Mouse (Mus musculus): Measurements from ENCODE around the gene Rab7. TPM values are rescaled to one million over a fixed set of nuclear protein-coding genes. Genes with fewer than 3 reads are reported as not detected.

Rab7 gene
- total and polyA plus RNA-seq, 3 experiments: 58.6 to 361 (median 68.9) TPM

GRCm38 (mm10) chr6:88056866-88057265, 11.8 kb upstream of the Rab7 start:
- Histone ChIP-seq H3K27me3 (replicated peaks) (peaks cover 4% of the 10 kb centered on the region), H3K27ac (ENCODE audit: insufficient read depth, low read depth) (no peak overlapping the region), H3K36me3 (replicated peaks in 1 of 2; ENCODE audit: control insufficient read depth in 1 of 2, insufficient read depth in 1 of 2, low read length in 1 of 2) (no peaks in the 10 kb centered on the region), H3K4me2 (ENCODE audit: insufficient read depth, low read depth, poor library complexity, severe bottlenecking) (no peak overlapping the region), H3K79me2 (replicated peaks; ENCODE audit: control insufficient read depth, extremely low read depth, insufficient read depth, poor library complexity, severe bottlenecking) (no peaks in the 10 kb centered on the region), H3K9me3 (replicated peaks; ENCODE audit: low read length) (peaks cover under 1% of the 10 kb centered on the region), H3K9ac (ENCODE audit: insufficient read depth, low read depth) (no peak overlapping the region), H3K4me1 (ENCODE audit: control insufficient read depth in 1 of 2, insufficient read depth in 2 of 2) (peaks cover 4 to 7% of the 10 kb centered on the region in 2 experiments), H3K4me3 (replicated peaks in 1 of 3; ENCODE audit: low read depth in 2 of 3, low read length in 2 of 3, poor library complexity in 1 of 3) (no peak overlapping the region)
- DNase-seq (ENCODE audit: extremely low read depth): no peak
- in situ Hi-C loops (cut with MboI; ENCODE audit: low pct_ligation_motif_present, low pct_unique_long_range_greater_than_20kb, low sequenced_read_pairs) (no loop called here), dilution Hi-C loops (cut with MboI; ENCODE audit: extremely low pct_ligation_motif_present, extremely low pct_unique_long_range_greater_than_20kb, low sequenced_read_pairs) (no loop called here)
- TF ChIP-seq CHD1 (IDR thresholded peaks at IDR 0.05; ENCODE audit: low read depth, low read length): no peak

- DNase-seq (ENCODE audit: extremely low read depth): no peak
- dilution Hi-C loops (cut with MboI; ENCODE audit: extremely low pct_ligation_motif_present, extremely low pct_unique_long_range_greater_than_20kb, low sequenced_read_pairs): no loop called here
- Histone ChIP-seq H3K9ac (ENCODE audit: insufficient read depth, low read depth) (no peak overlapping the region), H3K9me3 (replicated peaks; ENCODE audit: low read length) (peaks cover 4% of the 10 kb centered on the region), H3K27ac (ENCODE audit: insufficient read depth, low read depth) (no peak overlapping the region), H3K79me2 (replicated peaks; ENCODE audit: control insufficient read depth, extremely low read depth, insufficient read depth, poor library complexity, severe bottlenecking) (no peaks in the 10 kb centered on the region), H3K4me2 (ENCODE audit: insufficient read depth, low read depth, poor library complexity, severe bottlenecking) (no peak overlapping the region), H3K4me3 (replicated peaks in 1 of 3; ENCODE audit: low read depth in 2 of 3, low read length in 2 of 3, poor library complexity in 1 of 3) (no peak overlapping the region), H3K4me1 (ENCODE audit: control insufficient read depth in 1 of 2, insufficient read depth in 2 of 2) (peaks cover 3 to 4% of the 10 kb centered on the region in 2 experiments), H3K36me3 (replicated peaks in 1 of 2; ENCODE audit: control insufficient read depth in 1 of 2, insufficient read depth in 1 of 2, low read length in 1 of 2) (no peaks in the 10 kb centered on the region), H3K27me3 (replicated peaks) (peaks cover 5% of the 10 kb centered on the region)
- TF ChIP-seq POLR2AphosphoS2 (IDR thresholded peaks at IDR 0.05; ENCODE audit: low read depth, low read length) (no peak), POLR2A (IDR thresholded peaks at IDR 0.05; ENCODE audit: low read depth, low read length) (no peak), GABPA (IDR thresholded peaks at IDR 0.05; ENCODE audit: insufficient replicate concordance, low read depth, low read length) (no peak), JUND (conservative IDR thresholded peaks at IDR 0.05; ENCODE audit: low read depth, low read length) (no peak), SIN3A (IDR thresholded peaks at IDR 0.05; ENCODE audit: low read length) (no peak), ZNF384 (IDR thresholded peaks at IDR 0.05; ENCODE audit: low read depth, low read length) (no peak), USF1 (IDR thresholded peaks at IDR 0.05; ENCODE audit: low read depth, low read length) (no peak), ZC3H11A (IDR thresholded peaks at IDR 0.05; ENCODE audit: low read depth, low read length) (no peak), RCOR1 (conservative IDR thresholded peaks at IDR 0.05; ENCODE audit: low read depth, low read length) (no peak), NELFE (IDR thresholded peaks at IDR 0.05; ENCODE audit: low read depth, low read length) (no peak), MXI1 (IDR thresholded peaks at IDR 0.05; ENCODE audit: low read depth, low read length) (no peak)
- in situ Hi-C loops (cut with MboI; ENCODE audit: low pct_ligation_motif_present, low pct_unique_long_range_greater_than_20kb, low sequenced_read_pairs): no loop called here
Measured at GRCm38 (mm10) chr6:88055663-88056062, 10.6 kb upstream of the Rab7 start.

DNA sequence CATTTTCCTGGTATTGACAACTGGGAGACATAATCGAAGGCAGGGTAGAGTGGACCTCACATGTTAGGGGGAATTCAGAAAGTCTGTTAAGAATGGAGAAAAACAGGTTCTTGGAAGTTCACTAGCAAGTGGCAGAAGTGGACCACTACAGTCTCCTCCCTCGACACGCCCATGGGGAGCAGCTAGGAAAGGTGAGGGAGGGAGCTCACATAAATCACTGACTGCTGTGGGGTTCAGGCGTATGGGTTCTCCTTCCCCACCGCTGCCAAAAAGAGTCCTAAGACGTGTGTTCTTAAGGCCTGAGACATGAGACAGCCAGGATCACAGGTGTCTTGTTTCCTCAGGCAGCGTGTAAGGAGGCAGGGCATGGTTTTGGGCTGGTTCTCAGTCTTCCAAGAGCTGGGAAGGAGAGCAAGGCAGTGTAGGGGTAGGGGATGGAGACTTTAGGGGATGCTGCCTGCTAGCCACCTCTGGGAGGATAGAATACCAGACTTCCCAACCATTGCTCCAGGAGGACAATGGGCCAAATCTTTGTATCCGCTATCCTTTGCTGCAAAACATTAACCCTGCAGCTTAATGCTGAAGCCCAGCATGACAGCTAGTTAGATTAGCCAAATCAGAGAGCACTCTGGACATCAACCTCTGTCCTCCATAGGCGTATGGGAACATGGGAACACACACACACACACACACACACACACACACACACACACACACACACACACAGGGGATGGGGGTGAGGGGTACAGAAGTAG, 9.2 kb upstream of the Rab7 start:
- Histone ChIP-seq H3K9me3 (replicated peaks; ENCODE audit: low read length) (peaks cover 4% of the 10 kb centered on the region), H3K9ac (ENCODE audit: insufficient read depth, low read depth) (no peak overlapping the region), H3K79me2 (replicated peaks; ENCODE audit: control insufficient read depth, extremely low read depth, insufficient read depth, poor library complexity, severe bottlenecking) (no peaks in the 10 kb centered on the region), H3K27me3 (replicated peaks) (peaks cover 5% of the 10 kb centered on the region), H3K4me1 (ENCODE audit: control insufficient read depth in 1 of 2, insufficient read depth in 2 of 2) (no peaks in the 10 kb centered on the region), H3K4me3 (replicated peaks in 1 of 3; ENCODE audit: low read depth in 2 of 3, low read length in 2 of 3, poor library complexity in 1 of 3) (no peak overlapping the region), H3K4me2 (ENCODE audit: insufficient read depth, low read depth, poor library complexity, severe bottlenecking) (no peak overlapping the region), H3K27ac (ENCODE audit: insufficient read depth, low read depth) (no peak overlapping the region), H3K36me3 (replicated peaks in 1 of 2; ENCODE audit: control insufficient read depth in 1 of 2, insufficient read depth in 1 of 2, low read length in 1 of 2) (no peaks in the 10 kb centered on the region)
- TF ChIP-seq MXI1 (IDR thresholded peaks at IDR 0.05; ENCODE audit: low read depth, low read length) (no peak), MAFK (IDR thresholded peaks at IDR 0.05; ENCODE audit: insufficient replicate concordance, low read length) (no peak), E2F4 (IDR thresholded peaks at IDR 0.05; ENCODE audit: insufficient replicate concordance, low read depth, low read length) (no peak), TBP (conservative IDR thresholded peaks at IDR 0.05; ENCODE audit: low read depth, low read length) (no peak), ZMIZ1 (IDR thresholded peaks at IDR 0.05; ENCODE audit: low read depth, low read length) (no peak), CHD1 (IDR thresholded peaks at IDR 0.05; ENCODE audit: low read depth, low read length) (no peak), NELFE (IDR thresholded peaks at IDR 0.05; ENCODE audit: low read depth, low read length) (no peak), SMC3 (IDR thresholded peaks at IDR 0.05; ENCODE audit: low read depth, low read length) (no peak), CHD2 (IDR thresholded peaks at IDR 0.05; ENCODE audit: low read length) (no peak), JUND (conservative IDR thresholded peaks at IDR 0.05; ENCODE audit: low read depth, low read length) (no peak), UBTF (IDR thresholded peaks at IDR 0.05; ENCODE audit: low read depth, low read length) (no peak), KAT2A (IDR thresholded peaks at IDR 0.05; ENCODE audit: insufficient replicate concordance, low read length) (no peak), RCOR1 (conservative IDR thresholded peaks at IDR 0.05; ENCODE audit: low read depth, low read length) (no peak), ZNF384 (IDR thresholded peaks at IDR 0.05; ENCODE audit: low read depth, low read length) (no peak), PAX5 (IDR thresholded peaks at IDR 0.05; ENCODE audit: low read length) (no peak)
- in situ Hi-C loops (cut with MboI; ENCODE audit: low pct_ligation_motif_present, low pct_unique_long_range_greater_than_20kb, low sequenced_read_pairs): no loop called here
- no peak for DNase-seq (ENCODE audit: extremely low read depth)
- dilution Hi-C loops (cut with MboI; ENCODE audit: extremely low pct_ligation_motif_present, extremely low pct_unique_long_range_greater_than_20kb, low sequenced_read_pairs): no loop called here
